Mouse (Mus musculus): ENCODE measurements around the gene Ltbr. TPM values are rescaled to one million over a fixed set of nuclear protein-coding genes. Genes with fewer than 3 reads are reported as not detected.

The Ltbr gene
- polyA plus RNA-seq, 1 experiment from 2014 or later = 11.0 TPM

GRCm38 (mm10) chr6:125354352-125355151 lies 40.9 kb upstream of the Ltbr start:
- peak overlapping the region; percentile 29; the same call in 1 of the 2 replicates for H3K4me2 ChIP-seq (ENCODE audit: low read depth, low read length)
- WGBS = 13% methylated on average over 14 of the region's 14 CpGs
- H3K4me3 ChIP-seq (ENCODE audit: low read depth, low read length) = no peak overlapping the region
- H3K9me3 ChIP-seq (ENCODE audit: control insufficient read depth, low read length) = no peaks in the 10 kb centered on the region
- H3K36me3 ChIP-seq (ENCODE audit: control insufficient read depth, insufficient read depth, low read length) = 0 out of 2 replicates have a peak, but pooled peaks cover 2% of the 10 kb centered on the region
- H3K27me3 ChIP-seq (ENCODE audit: control insufficient read depth, insufficient read depth, low read length) = no peaks in the 10 kb centered on the region; the same call in 1 of the 2 replicates
- no peak for ATAC-seq (ENCODE audit: low read depth)
- H3K27ac ChIP-seq (ENCODE audit: low read depth, low read length) = no peak overlapping the region
- H3K4me1 ChIP-seq (ENCODE audit: control insufficient read depth, insufficient read depth, low read length) = peaks cover 6% of the 10 kb centered on the region; the same call in 1 of the 2 replicates
- no peak overlapping the region for H3K9ac ChIP-seq (replicated peaks; ENCODE audit: low read depth, low read length)

GRCm38 (mm10) chr6:125353655-125354054 lies 40.0 kb upstream of the Ltbr start:
- WGBS = 82% methylated on average over 4 of the region's 4 CpGs
- Histone ChIP-seq H3K27me3 (ENCODE audit: control insufficient read depth, insufficient read depth, low read length) (no peaks in the 10 kb centered on the region; the same call in 1 of the 2 replicates), H3K4me3 (ENCODE audit: low read depth, low read length) (no peak overlapping the region), H3K4me1 (ENCODE audit: control insufficient read depth, insufficient read depth, low read length) (peaks cover 14% of the 10 kb centered on the region; the same call in 1 of the 2 replicates), H3K27ac (ENCODE audit: low read depth, low read length) (no peak overlapping the region), H3K36me3 (ENCODE audit: control insufficient read depth, insufficient read depth, low read length) (0 out of 2 replicates have a peak, but pooled peaks cover 2% of the 10 kb centered on the region), H3K9ac (replicated peaks; ENCODE audit: low read depth, low read length) (no peak overlapping the region), H3K4me2 (ENCODE audit: low read depth, low read length) (no peak overlapping the region), H3K9me3 (ENCODE audit: control insufficient read depth, low read length) (no peaks in the 10 kb centered on the region)
- ATAC-seq (ENCODE audit: low read depth) = no peak

DNA sequence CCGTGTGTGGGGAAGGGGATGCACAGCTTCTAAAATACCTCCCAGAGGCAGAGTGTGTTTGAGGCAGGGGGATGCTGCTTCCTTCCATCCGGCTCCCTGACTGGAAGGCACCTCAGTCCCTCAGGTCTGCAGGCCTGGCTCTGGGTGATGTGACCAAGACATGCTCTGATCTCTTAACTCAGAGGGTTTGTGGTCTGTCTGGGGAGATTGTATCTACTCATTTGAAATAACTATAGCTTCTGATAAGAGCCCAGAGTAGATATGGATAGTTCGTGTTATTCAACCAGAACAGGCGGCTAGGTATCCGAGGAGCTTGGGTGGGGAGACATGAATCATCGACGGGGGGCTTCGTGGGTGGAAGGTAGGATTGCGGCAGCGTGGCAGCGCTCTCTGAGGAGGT lies 39.5 kb upstream of the Ltbr start:
- Histone ChIP-seq H3K9ac (replicated peaks; ENCODE audit: low read depth, low read length) (no peak overlapping the region), H3K4me3 (ENCODE audit: low read depth, low read length) (no peak overlapping the region), H3K27me3 (ENCODE audit: control insufficient read depth, insufficient read depth, low read length) (no peaks in the 10 kb centered on the region; the same call in 1 of the 2 replicates), H3K4me2 (ENCODE audit: low read depth, low read length) (no peak overlapping the region), H3K36me3 (ENCODE audit: control insufficient read depth, insufficient read depth, low read length) (no peaks in the 10 kb centered on the region), H3K9me3 (ENCODE audit: control insufficient read depth, low read length) (no peaks in the 10 kb centered on the region), H3K4me1 (ENCODE audit: control insufficient read depth, insufficient read depth, low read length) (peaks cover 14% of the 10 kb centered on the region; the same call in 1 of the 2 replicates), H3K27ac (ENCODE audit: low read depth, low read length) (no peak overlapping the region)
- ATAC-seq (ENCODE audit: low read depth) = no peak
- 84% methylated on average over 11 of the region's 11 CpGs for WGBS

DNA sequence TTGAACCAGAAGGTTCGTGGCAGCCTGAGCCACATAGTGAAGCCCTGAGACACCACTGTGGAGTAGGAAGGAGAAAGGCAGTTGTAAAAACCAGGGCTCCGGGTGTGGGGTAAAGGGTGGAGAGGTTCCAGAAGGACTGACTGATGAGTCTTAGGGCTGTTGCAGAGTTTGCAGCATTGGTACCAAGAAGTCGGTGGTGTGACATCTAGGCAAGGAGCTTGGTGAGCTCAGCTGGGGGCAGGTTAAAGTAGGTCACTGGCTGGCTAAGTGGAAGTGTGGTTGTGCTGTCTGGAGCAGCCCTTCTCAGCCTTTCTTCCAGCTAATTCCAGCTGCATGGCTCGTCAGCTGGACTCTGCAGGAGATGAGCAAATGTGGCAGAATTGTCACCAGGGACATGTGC lies 39.1 kb upstream of the Ltbr start:
- no peak overlapping the region for H3K4me3 ChIP-seq (ENCODE audit: low read depth, low read length)
- no peak overlapping the region for H3K27ac ChIP-seq (ENCODE audit: low read depth, low read length)
- no peak overlapping the region for H3K9ac ChIP-seq (replicated peaks; ENCODE audit: low read depth, low read length)
- WGBS = 58% methylated on average over 4 of the region's 4 CpGs
- ATAC-seq (ENCODE audit: low read depth) = no peak
- no peak overlapping the region for H3K4me2 ChIP-seq (ENCODE audit: low read depth, low read length)
- no peaks in the 10 kb centered on the region for H3K36me3 ChIP-seq (ENCODE audit: control insufficient read depth, insufficient read depth, low read length)
- no peaks in the 10 kb centered on the region; the same call in 1 of the 2 replicates for H3K27me3 ChIP-seq (ENCODE audit: control insufficient read depth, insufficient read depth, low read length)
- H3K4me1 ChIP-seq (ENCODE audit: control insufficient read depth, insufficient read depth, low read length) = peaks cover 14% of the 10 kb centered on the region; the same call in 1 of the 2 replicates
- H3K9me3 ChIP-seq (ENCODE audit: control insufficient read depth, low read length) = no peaks in the 10 kb centered on the region

DNA sequence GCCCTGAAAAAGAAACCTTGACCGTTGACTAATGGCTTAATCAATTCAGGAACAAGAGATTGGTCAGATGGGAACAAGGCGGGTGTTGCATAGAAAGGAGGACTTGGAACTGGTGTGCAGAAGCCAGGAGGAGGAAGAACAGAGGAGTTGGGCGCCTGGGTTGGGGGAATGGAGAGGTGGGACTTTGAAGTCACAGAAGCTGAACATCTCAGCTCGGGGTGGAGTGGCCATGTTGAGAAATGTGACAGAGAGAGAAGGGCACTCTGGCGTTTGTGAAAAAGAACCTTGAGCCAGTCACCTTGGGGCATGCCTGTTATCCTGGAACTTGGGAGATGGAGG lies 38.3 kb upstream of the Ltbr start:
- Histone ChIP-seq H3K9ac (replicated peaks; ENCODE audit: low read depth, low read length) (no peak overlapping the region), H3K27ac (ENCODE audit: low read depth, low read length) (no peak overlapping the region), H3K27me3 (ENCODE audit: control insufficient read depth, insufficient read depth, low read length) (no peaks in the 10 kb centered on the region; the same call in 1 of the 2 replicates), H3K4me1 (ENCODE audit: control insufficient read depth, insufficient read depth, low read length) (peaks cover 14% of the 10 kb centered on the region; the same call in 1 of the 2 replicates), H3K9me3 (ENCODE audit: control insufficient read depth, low read length) (no peaks in the 10 kb centered on the region), H3K4me2 (ENCODE audit: low read depth, low read length) (no peak overlapping the region), H3K36me3 (ENCODE audit: control insufficient read depth, insufficient read depth, low read length) (no peaks in the 10 kb centered on the region), H3K4me3 (ENCODE audit: low read depth, low read length) (no peak overlapping the region)
- no peak for ATAC-seq (ENCODE audit: low read depth)
- WGBS = 74% methylated on average over 5 of the region's 5 CpGs

GRCm38 (mm10) chr6:125351368-125352045 lies 37.8 kb upstream of the Ltbr start:
- no peak overlapping the region for H3K27ac ChIP-seq (ENCODE audit: low read depth, low read length)
- no peak overlapping the region for H3K9ac ChIP-seq (replicated peaks; ENCODE audit: low read depth, low read length)
- no peak overlapping the region for H3K4me2 ChIP-seq (ENCODE audit: low read depth, low read length)
- no peak overlapping the region for H3K4me3 ChIP-seq (ENCODE audit: low read depth, low read length)
- H3K27me3 ChIP-seq (ENCODE audit: control insufficient read depth, insufficient read depth, low read length) = no peaks in the 10 kb centered on the region; the same call in 1 of the 2 replicates
- ATAC-seq (ENCODE audit: low read depth) = no peak
- H3K36me3 ChIP-seq (ENCODE audit: control insufficient read depth, insufficient read depth, low read length) = no peaks in the 10 kb centered on the region
- WGBS = 74% methylated on average over 8 of the region's 8 CpGs
- H3K9me3 ChIP-seq (ENCODE audit: control insufficient read depth, low read length) = no peaks in the 10 kb centered on the region
- H3K4me1 ChIP-seq (ENCODE audit: control insufficient read depth, insufficient read depth, low read length) = peaks cover 14% of the 10 kb centered on the region; the same call in 1 of the 2 replicates

- no peak for ATAC-seq (ENCODE audit: low read depth)
- H3K9ac ChIP-seq (replicated peaks; ENCODE audit: low read depth, low read length) = no peak overlapping the region
- 88% methylated on average over 2 of the region's 2 CpGs for WGBS
- H3K4me2 ChIP-seq (ENCODE audit: low read depth, low read length) = peak overlapping the region; percentile 58; the same call in 1 of the 2 replicates
- H3K4me3 ChIP-seq (ENCODE audit: low read depth, low read length) = no peak overlapping the region; the same call in 1 of the 2 replicates
- no peaks in the 10 kb centered on the region; the same call in 1 of the 2 replicates for H3K27me3 ChIP-seq (ENCODE audit: control insufficient read depth, insufficient read depth, low read length)
- no peaks in the 10 kb centered on the region for H3K9me3 ChIP-seq (ENCODE audit: control insufficient read depth, low read length)
- H3K27ac ChIP-seq (ENCODE audit: low read depth, low read length) = no peak overlapping the region
- H3K36me3 ChIP-seq (ENCODE audit: control insufficient read depth, insufficient read depth, low read length) = no peaks in the 10 kb centered on the region
- H3K4me1 ChIP-seq (ENCODE audit: control insufficient read depth, insufficient read depth, low read length) = peaks cover 14% of the 10 kb centered on the region; the same call in 1 of the 2 replicates
These were observed 37.3 kb upstream of the Ltbr start for GRCm38 (mm10) chr6:125350995-125351324.

DNA sequence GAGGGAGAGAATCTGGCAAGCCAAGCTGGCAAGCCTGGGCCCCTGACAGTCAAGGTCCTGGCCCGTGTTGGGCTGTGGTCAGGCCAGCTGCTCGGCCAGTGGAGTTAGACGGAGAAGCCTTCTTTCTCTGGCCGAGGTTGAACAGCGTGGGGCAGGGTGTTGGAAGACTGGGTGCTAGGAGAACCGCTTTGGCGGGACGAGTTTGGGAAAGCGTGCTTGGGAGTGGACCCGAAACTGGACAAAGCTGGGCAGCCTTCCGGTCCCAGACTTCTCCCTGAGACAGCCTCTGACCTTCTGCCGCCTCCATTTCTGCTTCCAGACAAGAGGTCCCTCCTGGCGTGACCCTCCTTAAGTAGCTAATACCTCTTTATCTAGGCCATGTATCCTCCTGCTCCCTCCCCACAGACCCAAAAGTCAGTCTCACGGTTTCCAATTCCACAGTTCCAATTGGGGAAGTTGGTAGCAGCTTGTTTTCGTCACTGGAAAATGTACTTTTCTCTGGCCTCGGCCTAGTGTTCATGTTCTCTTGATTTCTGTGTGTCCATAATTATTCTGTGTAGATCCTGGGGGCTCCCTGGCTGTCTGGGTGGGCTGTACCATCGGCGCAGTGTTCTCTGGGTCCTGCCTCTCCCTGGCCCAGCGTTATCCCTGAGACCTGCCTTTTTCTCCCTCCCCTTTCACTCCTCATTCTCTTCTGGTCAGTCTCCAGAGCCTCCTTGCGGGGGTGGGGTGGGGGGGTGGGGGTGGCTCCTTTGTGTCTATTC lies 36.7 kb upstream of the Ltbr start:
- H3K27ac ChIP-seq (ENCODE audit: low read depth, low read length) = no peak overlapping the region
- WGBS = 9% methylated on average over 20 of the region's 20 CpGs
- no peaks in the 10 kb centered on the region for H3K9me3 ChIP-seq (ENCODE audit: control insufficient read depth, low read length)
- ATAC-seq (ENCODE audit: low read depth) = 0 out of 2 replicates have a peak, but pooled peaks have one; percentile 1
- peak overlapping the region; percentile 18; the same call in 1 of the 2 replicates for H3K9ac ChIP-seq (replicated peaks; ENCODE audit: low read depth, low read length)
- H3K4me1 ChIP-seq (ENCODE audit: control insufficient read depth, insufficient read depth, low read length) = peaks cover 14% of the 10 kb centered on the region; the same call in 1 of the 2 replicates
- no peaks in the 10 kb centered on the region; the same call in 1 of the 2 replicates for H3K27me3 ChIP-seq (ENCODE audit: control insufficient read depth, insufficient read depth, low read length)
- H3K36me3 ChIP-seq (ENCODE audit: control insufficient read depth, insufficient read depth, low read length) = no peaks in the 10 kb centered on the region
- peak overlapping the region; percentile 58 for H3K4me2 ChIP-seq (ENCODE audit: low read depth, low read length)
- peak overlapping the region; percentile 37 for H3K4me3 ChIP-seq (ENCODE audit: low read depth, low read length)
